Mouse (Mus musculus) forebrain, embryonic 11.5 days (tissue): ENCODE measurements at regions not wholly inside any gene's neighbourhood (a gene's known extent, or its start where the extent isn't known, plus 50 kb on each side); places are given as distances from the start of the nearest gene placed in this dataset.

Experiments used
- ATAC-seq: fragments of 200-750 bp; cut with Nextera tagmentation; replicated peaks from 2 replicates; pipeline ENCODE4 v1.8.0; 2017; ENCODE audit warnings: moderate TSS enrichment; ENCODE audit not compliant: low FRiP score
- DNase-seq: peaks from one replicate; pipeline ENCODE4 v3.0.0-alpha.2; 2017; ENCODE audit warnings: low spot score
- H3K27ac ChIP-seq: fragments of 300-500 bp; sonication (generic); 2 replicates; pipeline ENCODE4 v1.5.1; 2014; ENCODE audit warnings: low read depth, low read length
- H3K27me3 ChIP-seq: fragments of 300-500 bp; sonication (generic); 2 replicates; pipeline ENCODE4 v1.6.1; 2014; ENCODE audit warnings: mild to moderate bottlenecking, low read length, mixed read lengths; ENCODE audit not compliant: control insufficient read depth, insufficient read depth
- H3K36me3 ChIP-seq: fragments of 300-500 bp; sonication (generic); 2 replicates; pipeline ENCODE4 v1.6.1; 2014; ENCODE audit warnings: mild to moderate bottlenecking, low read length, moderate library complexity, mixed read lengths; ENCODE audit not compliant: control insufficient read depth, insufficient read depth
- H3K4me1 ChIP-seq: fragments of 300-500 bp; sonication (generic); replicated peaks from 2 replicates; pipeline ENCODE4 v1.6.1; 2014; ENCODE audit warnings: low read length, mixed read lengths; ENCODE audit not compliant: control insufficient read depth, insufficient read depth
- H3K4me2 ChIP-seq: fragments of 300-500 bp; sonication (generic); 2 replicates; pipeline ENCODE4 v1.6.1; 2014; ENCODE audit warnings: low read depth, mild to moderate bottlenecking, low read length, moderate library complexity, mixed read lengths; ENCODE audit not compliant: severe bottlenecking
- H3K4me3 ChIP-seq: fragments of 300-500 bp; sonication (generic); 2 replicates; pipeline ENCODE4 v1.5.1; 2014; ENCODE audit warnings: low read depth, low read length
- H3K9ac ChIP-seq: fragments of 300-500 bp; sonication (generic); 2 replicates; pipeline ENCODE4 v1.6.1; 2014; ENCODE audit warnings: low read length
- H3K9me3 ChIP-seq: fragments of 300-500 bp; sonication (generic); 2 replicates; pipeline ENCODE4 v1.6.1; 2016; ENCODE audit warnings: low read length, mixed read lengths; ENCODE audit not compliant: control insufficient read depth
- WGBS: fragments of 180-500 bp; shearing (Covaris S2); extraction: QIAGEN DNeasy Blood & Tissue Kit; methylation state at CpG from one replicate; pipeline ENCODE4 v1.1.7; 2014; 5-methylcytosine and 5-hydroxymethylcytosine counted together

DNA sequence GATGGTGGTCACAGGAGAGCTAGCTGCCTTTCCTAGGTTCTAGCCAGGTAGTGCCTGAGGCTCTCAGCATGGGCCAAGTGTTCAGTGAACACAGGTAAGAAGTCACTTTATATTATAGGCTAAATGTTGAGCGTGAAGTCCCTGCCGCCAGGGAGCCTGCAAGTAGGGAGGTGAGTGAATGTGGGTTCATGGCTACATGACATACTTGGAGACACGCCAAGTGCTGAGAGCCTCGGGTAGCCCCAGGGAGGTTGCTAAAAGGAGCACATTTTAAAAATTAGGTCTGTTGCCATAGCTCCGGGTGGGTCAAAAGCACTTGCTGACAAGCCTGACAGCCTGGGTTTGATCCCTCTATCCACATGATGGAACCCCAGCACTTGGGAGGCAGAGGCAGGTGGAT is 137.2 kb downstream of the 9530068E07Rik start:
- Histone ChIP-seq H3K9me3 (no peaks in the 10 kb centered on the region), H3K4me1 (no peaks in the 10 kb centered on the region), H3K27me3 (no peaks in the 10 kb centered on the region), H3K4me3 (no peak overlapping the region), H3K9ac (no peak overlapping the region), H3K36me3 (no peaks in the 10 kb centered on the region), H3K27ac (no peak overlapping the region), H3K4me2 (no peak overlapping the region)
- 81% methylated on average over 5 of the region's 5 CpGs for WGBS
- DNase-seq: no peak
- ATAC-seq: no peak

DNA sequence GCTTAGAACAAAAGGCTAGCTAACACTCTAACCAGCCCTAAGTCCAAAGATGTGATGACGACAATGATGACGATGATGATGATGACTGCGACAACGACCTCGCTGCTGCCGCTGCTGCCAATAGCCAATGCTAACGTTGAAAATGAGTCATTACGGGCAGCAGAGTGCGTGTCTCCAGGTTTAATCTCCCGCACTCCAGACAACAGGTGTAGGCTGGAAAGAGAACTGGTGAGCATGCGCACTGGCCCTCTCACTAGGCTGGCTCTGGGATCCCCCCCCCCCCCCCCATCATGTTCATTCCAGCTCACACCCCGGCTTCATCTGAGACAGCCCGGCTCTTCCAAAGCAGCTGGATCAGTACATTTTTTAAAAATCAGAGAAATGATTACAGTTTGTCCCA is 138.4 kb downstream of the 9530068E07Rik start:
- Histone ChIP-seq H3K36me3 (no peaks in the 10 kb centered on the region), H3K9ac (no peak overlapping the region), H3K4me2 (0 out of 2 replicates have a peak overlapping the region, but pooled peaks have one; percentile 2), H3K4me1 (no peaks in the 10 kb centered on the region), H3K9me3 (no peaks in the 10 kb centered on the region), H3K27me3 (no peaks in the 10 kb centered on the region), H3K27ac (no peak overlapping the region), H3K4me3 (no peak overlapping the region)
- ATAC-seq: no peak
- 69% methylated on average over 13 of the region's 13 CpGs for WGBS
- no peak for DNase-seq

DNA sequence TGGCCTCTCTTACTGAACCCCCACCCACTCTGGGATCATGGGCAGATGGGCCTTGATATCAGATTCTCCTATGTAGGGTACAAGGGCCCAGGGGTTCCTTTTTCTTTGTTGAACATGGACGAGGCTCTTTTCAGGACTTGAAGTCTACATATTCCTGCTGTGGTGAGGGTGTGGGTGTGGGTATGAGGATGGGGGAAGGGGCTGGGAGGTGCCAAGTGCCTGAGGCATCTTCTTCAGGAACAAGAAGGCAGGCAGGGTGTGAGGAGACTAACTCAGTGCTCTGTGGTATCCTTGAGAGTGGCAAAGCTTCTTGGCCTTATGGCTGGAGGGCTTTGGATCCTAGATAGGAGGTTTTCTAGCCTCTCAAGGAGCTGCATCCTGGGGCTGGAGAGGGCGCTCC is 140.0 kb downstream of the 9530068E07Rik start:
- DNase-seq (no peak), ATAC-seq (no peak)
- 88% methylated on average over 2 of the region's 2 CpGs for WGBS
- Histone ChIP-seq H3K9me3 (no peaks in the 10 kb centered on the region), H3K4me2 (no peak overlapping the region), H3K27ac (no peak overlapping the region), H3K9ac (no peak overlapping the region), H3K4me3 (no peak overlapping the region), H3K36me3 (no peaks in the 10 kb centered on the region), H3K4me1 (no peaks in the 10 kb centered on the region), H3K27me3 (no peaks in the 10 kb centered on the region)

DNA sequence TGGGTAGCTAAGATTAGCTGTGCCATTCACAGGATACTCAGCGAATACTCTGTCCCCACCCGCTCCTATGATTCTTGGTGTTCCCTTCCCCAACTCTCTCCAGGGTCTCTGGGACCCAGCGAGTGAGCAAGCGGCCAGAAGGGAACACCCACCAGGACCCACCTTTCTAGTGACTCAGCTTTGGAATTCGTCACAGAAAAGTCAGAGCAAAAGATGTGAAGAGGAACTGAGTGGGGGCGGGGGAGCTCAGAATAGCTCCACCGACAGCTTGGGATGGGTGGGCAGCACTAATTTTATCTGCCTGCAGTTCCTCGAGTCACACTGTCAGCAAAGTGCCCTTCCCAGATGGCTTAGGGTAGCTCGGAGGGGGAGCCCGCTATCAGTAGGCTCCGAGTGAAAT is 140.6 kb downstream of the 9530068E07Rik start:
- H3K4me1 ChIP-seq: no peaks in the 10 kb centered on the region
- 76% methylated on average over 11 of the region's 11 CpGs for WGBS
- H3K36me3 ChIP-seq: no peaks in the 10 kb centered on the region
- H3K9me3 ChIP-seq: no peaks in the 10 kb centered on the region
- no peak overlapping the region for H3K9ac ChIP-seq
- ATAC-seq: no peak
- H3K27ac ChIP-seq: no peak overlapping the region
- DNase-seq: no peak
- no peaks in the 10 kb centered on the region for H3K27me3 ChIP-seq
- H3K4me3 ChIP-seq: no peak overlapping the region
- no peak overlapping the region for H3K4me2 ChIP-seq

DNA sequence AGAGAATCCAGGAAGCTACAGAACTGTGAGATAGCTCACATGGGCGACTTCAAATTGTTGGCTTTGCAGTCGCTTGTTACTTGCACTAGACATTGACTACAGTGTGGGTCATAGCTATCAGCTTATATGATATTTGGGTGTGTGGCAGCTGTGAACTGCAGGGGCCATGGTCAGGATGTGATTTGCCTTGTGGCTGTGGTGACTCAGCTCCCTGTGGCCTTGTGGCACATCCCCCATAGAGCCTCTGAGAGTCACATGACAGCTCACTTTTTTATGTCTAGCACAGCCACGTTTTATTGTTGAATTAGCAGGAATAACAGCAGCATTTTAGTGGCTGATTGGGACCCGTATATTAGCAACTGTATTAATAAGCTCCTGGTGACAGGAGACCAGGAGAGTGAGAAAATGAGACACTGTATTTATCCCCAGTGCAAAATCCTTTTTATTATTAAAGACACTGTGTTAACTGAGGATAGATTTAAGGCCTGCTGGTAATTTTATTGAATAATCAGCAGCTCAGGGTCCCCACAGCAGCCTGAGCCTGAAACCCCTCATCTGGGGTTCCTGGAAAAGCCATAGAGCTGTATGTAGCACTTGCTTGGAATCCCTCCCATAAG is 141.7 kb downstream of the 9530068E07Rik start:
- WGBS: 76% methylated on average over 4 of the region's 4 CpGs
- ATAC-seq: no peak
- H3K27ac ChIP-seq: no peak overlapping the region
- no peaks in the 10 kb centered on the region for H3K4me1 ChIP-seq
- no peaks in the 10 kb centered on the region for H3K9me3 ChIP-seq
- no peaks in the 10 kb centered on the region for H3K27me3 ChIP-seq
- H3K9ac ChIP-seq: no peak overlapping the region
- no peak overlapping the region for H3K4me3 ChIP-seq
- no peaks in the 10 kb centered on the region for H3K36me3 ChIP-seq
- H3K4me2 ChIP-seq: no peak overlapping the region
- DNase-seq: no peak

DNA sequence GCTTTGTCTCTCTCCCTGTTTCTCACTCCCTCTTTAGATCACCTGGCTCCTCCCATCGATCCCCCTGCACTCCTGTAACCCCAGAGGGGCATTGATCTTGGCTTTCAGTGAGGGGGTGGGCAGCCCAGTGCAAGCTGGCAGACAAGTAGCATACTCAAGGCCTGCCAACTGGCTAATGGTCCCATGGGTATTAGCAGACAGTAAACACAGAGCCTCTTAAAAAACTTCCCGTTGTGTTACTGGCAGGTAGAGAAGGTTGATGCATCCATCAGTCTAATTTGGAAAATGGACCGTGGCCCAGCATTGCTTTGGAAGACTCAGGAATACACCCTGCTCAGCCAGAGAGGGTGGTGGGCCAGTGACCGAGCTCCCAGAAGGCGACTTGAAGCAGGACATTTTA is 145.0 kb downstream of the 9530068E07Rik start:
- no peaks in the 10 kb centered on the region for H3K27me3 ChIP-seq
- H3K4me3 ChIP-seq: no peak overlapping the region
- ATAC-seq (no peak), DNase-seq (no peak)
- no peaks in the 10 kb centered on the region for H3K4me1 ChIP-seq
- H3K36me3 ChIP-seq: no peaks in the 10 kb centered on the region
- H3K9ac ChIP-seq: no peak overlapping the region
- H3K27ac ChIP-seq: no peak overlapping the region
- 80% methylated on average over 5 of the region's 5 CpGs for WGBS
- no peaks in the 10 kb centered on the region for H3K9me3 ChIP-seq
- no peak overlapping the region for H3K4me2 ChIP-seq

DNA sequence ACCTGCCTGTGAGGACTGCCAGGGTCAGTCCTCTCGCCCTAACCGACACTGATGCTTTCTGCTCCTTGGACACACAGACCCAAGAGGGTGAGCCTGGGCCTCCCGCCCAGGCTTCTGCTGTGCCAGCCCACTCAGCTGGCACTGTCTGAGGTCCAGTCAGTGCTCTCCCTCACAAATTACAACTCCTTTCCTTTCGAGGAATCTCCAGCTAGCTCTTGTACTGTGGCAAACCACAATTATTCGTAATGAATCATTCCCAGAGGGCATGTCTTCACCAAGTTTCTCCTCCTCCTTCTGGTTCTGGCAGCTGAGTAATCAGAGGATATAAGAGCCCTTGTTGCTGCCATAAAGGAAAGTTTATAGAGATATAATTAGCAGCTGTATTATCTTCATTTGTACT is 155.2 kb downstream of the 9530068E07Rik start:
- Histone ChIP-seq H3K27me3 (no peaks in the 10 kb centered on the region), H3K4me2 (no peak overlapping the region), H3K9ac (no peak overlapping the region), H3K27ac (no peak overlapping the region), H3K36me3 (no peaks in the 10 kb centered on the region), H3K4me1 (no peaks in the 10 kb centered on the region), H3K4me3 (no peak overlapping the region), H3K9me3 (no peaks in the 10 kb centered on the region)
- DNase-seq (no peak), ATAC-seq (no peak)
- WGBS: 84% methylated on average over 5 of the region's 5 CpGs

DNA sequence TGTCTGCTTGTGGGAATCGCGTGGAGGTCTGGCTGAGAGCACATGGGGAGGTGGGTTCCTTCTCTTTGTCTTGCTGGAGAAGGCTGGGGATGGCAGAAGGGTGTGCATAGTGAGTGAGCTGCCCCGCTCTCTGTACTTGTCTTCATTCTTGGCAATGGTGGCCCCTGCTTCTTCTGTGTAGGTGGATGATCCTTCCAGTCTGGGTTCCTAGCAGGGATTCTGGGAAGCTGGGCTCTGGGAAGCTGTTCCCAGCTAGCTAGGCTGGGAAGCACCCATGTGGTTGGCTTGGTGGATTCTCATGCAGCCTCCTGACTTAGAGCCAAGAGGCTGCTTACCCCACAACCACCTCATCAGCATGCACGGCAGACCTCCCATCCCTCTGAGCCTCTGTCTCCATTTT is 156.6 kb downstream of the 9530068E07Rik start:
- H3K27ac ChIP-seq: no peak overlapping the region
- H3K4me2 ChIP-seq: no peak overlapping the region
- WGBS: 85% methylated on average over 4 of the region's 4 CpGs
- ATAC-seq (no peak), DNase-seq (no peak)
- H3K4me3 ChIP-seq: no peak overlapping the region
- no peaks in the 10 kb centered on the region for H3K9me3 ChIP-seq
- H3K9ac ChIP-seq: no peak overlapping the region
- H3K4me1 ChIP-seq: no peaks in the 10 kb centered on the region
- H3K36me3 ChIP-seq: no peaks in the 10 kb centered on the region
- H3K27me3 ChIP-seq: no peaks in the 10 kb centered on the region

DNA sequence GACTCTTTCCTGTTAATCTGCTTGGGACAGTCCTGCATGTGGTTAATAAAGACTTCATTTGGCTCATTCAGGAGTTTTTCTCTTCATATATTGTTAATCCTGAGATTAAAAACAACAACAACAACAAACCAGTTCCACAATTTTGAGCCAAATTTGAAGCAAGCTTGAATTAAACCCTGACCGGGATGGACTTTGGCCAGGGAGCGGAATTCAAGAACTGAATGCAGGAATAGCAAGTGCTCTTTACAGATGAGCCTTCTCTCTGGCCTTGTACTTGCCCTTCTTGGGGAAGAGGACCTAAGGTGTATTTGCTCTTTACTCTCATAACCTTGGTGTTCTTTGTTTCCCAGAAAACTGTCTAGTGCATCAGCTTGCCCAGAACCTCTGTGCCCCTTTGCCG is 161.6 kb downstream of the 9530068E07Rik start:
- no peak overlapping the region for H3K4me2 ChIP-seq
- H3K4me1 ChIP-seq: no peaks in the 10 kb centered on the region
- H3K9me3 ChIP-seq: no peaks in the 10 kb centered on the region
- ATAC-seq (no peak), DNase-seq (no peak)
- no peak overlapping the region for H3K9ac ChIP-seq
- no peak overlapping the region for H3K4me3 ChIP-seq
- no peak overlapping the region for H3K27ac ChIP-seq
- no peaks in the 10 kb centered on the region for H3K27me3 ChIP-seq
- WGBS: 93% methylated on average over 3 of the region's 3 CpGs
- no peaks in the 10 kb centered on the region for H3K36me3 ChIP-seq
